ENCODE assay signal across 28 mouse cellular contexts in genomic region chr4:85339126-85339525, GRCm38 (mm10).
"Had no signal": no experiment of that assay in that cellular context is flagged by ENCODE, and none has a peak within 500 bp of the region (broad histone marks: within the 10 kb centered on the region; RNA-seq: fewer than 3 reads in every experiment).

No protein-coding gene starts in this region.

- H3K4me2 ChIP-seq: heart, embryonic 12.5 days; hindbrain, embryonic 12.5 days; hindbrain, embryonic 14.5 days; intestine, embryonic 15.5 days; limb, embryonic 12.5 days; liver, embryonic 11.5 days; liver, embryonic 13.5 days; liver, embryonic 15.5 days had no signal

- H3K4me1 ChIP-seq: heart, embryonic 10.5 days; heart, embryonic 12.5 days; hindbrain, embryonic 10.5 days; hindbrain, embryonic 12.5 days; intestine, embryonic 15.5 days; limb, embryonic 10.5 days; limb, embryonic 12.5 days; liver, embryonic 13.5 days; liver, embryonic 15.5 days had no signal

- H3K27ac ChIP-seq: gastrocnemius, adult 2 months; heart, embryonic 10.5 days; hindbrain, embryonic 10.5 days; hindbrain, embryonic 12.5 days; hindbrain, embryonic 14.5 days; intestine, embryonic 15.5 days; limb, embryonic 10.5 days; limb, embryonic 12.5 days; liver, embryonic 13.5 days; liver, embryonic 15.5 days had no signal

- H3K27me3 ChIP-seq: heart, embryonic 12.5 days; hindbrain, embryonic 12.5 days; intestine, embryonic 15.5 days; limb, embryonic 12.5 days; liver, embryonic 13.5 days; liver, embryonic 15.5 days had no signal

- H3K9ac ChIP-seq: heart, embryonic 12.5 days; hindbrain, embryonic 12.5 days; hindbrain, embryonic 14.5 days; intestine, embryonic 15.5 days; limb, embryonic 12.5 days; liver, embryonic 13.5 days; liver, embryonic 15.5 days; liver, postnatal 0 days had no signal

- H3K36me3 ChIP-seq: heart, embryonic 10.5 days; heart, embryonic 12.5 days; hindbrain, embryonic 10.5 days; hindbrain, embryonic 12.5 days; intestine, embryonic 15.5 days; limb, embryonic 10.5 days; limb, embryonic 12.5 days; liver, embryonic 13.5 days; liver, embryonic 15.5 days had no signal

- H3K9me3 ChIP-seq: heart, embryonic 10.5 days; heart, embryonic 12.5 days; hindbrain, embryonic 10.5 days; hindbrain, embryonic 12.5 days; intestine, embryonic 15.5 days; limb, embryonic 10.5 days; limb, embryonic 12.5 days; liver, embryonic 13.5 days; liver, embryonic 15.5 days had no signal

- H3K4me3 ChIP-seq: gastrocnemius, adult 2 months; heart, embryonic 10.5 days; heart, embryonic 12.5 days; hindbrain, embryonic 10.5 days; hindbrain, embryonic 12.5 days; intestine, embryonic 15.5 days; limb, embryonic 10.5 days; limb, embryonic 12.5 days; liver, embryonic 13.5 days; liver, embryonic 15.5 days had no signal

- DNase-seq: gastrocnemius, adult 2 months; gastrocnemius, postnatal 10 days; gastrocnemius, postnatal 25 days; heart, adult 18-20 months; heart, postnatal 10 days; heart, postnatal 4 days; kidney, adult 18-20 months; kidney, adult 8-10 months; kidney, postnatal 10 days; kidney, postnatal 25 days; kidney, postnatal 4 days; layer of hippocampus, adult 9-11 months; liver; liver, embryonic 13.5 days; liver, postnatal 0 days had no signal

- ATAC-seq: hindbrain, embryonic 16.5 days; inflammation-experienced regulatory T-cells, adult 6 months; intestine, embryonic 15.5 days; intestine, postnatal 0 days; liver, postnatal 0 days had no signal
